Comparison of ENCODE assay signal across 7 mouse cellular contexts in the genomic region with DNA sequence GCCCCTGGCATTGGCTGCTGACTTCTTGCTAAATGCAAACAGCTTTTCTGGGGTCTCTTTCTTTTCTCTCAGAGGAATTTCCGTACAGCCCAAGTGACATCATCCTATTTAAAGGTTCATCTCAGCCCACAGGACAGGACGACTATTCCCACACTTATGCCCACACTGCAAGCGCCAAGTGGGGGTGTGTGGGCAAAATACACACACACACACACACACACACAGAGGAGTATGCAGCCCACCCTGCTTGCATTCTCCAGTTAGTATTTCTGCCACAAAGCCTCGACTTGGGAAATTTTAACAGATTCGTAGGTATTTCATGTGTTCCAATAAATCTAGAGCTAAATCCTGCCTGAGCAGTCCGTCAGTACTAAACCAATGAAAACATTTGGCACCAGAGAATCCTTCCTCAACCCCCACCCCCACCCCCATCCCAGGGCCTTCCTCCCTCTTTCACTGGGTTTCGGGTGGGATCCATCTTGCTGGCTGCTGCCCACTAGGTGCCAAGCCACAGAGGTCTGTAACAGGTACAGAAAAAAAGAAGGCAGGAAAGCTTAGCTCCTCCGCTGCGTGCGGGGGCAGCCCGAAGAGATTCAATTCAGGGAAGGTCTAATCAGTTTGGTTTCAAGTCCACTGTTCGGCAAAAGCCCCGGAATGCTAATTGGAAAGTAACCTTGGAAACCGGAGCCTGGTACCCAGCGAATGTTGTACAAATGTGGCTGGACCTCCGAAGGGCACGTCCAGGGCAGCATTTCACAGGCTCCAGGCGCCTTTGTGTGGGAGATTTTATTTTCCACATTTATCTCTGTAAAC. TPM values are rescaled to one million over a fixed set of nuclear protein-coding genes. Genes with fewer than 3 reads are reported as not detected.
DNase-seq lines count a peak whose midpoint lies in the region; ATAC-seq lines count a peak whose summit lies in the region.

No protein-coding gene starts in this region.

- DNase-seq in cerebellum, postnatal 14 days, result peak; percentile 28 to 37
- DNase-seq in forebrain, embryonic 11.5 days (ENCODE audit: low spot score), result peak; percentile 80
- peak; percentile 35 to 39 for DNase-seq in layer of hippocampus, postnatal 25 days (ENCODE audit: extremely low spot score in 1 of 2, low spot score in 1 of 2)
- DNase-seq in neural tube, embryonic 11.5 days (ENCODE audit: low spot score), result peak; percentile 75
- DNase-seq in gastrocnemius, adult 8-10 months (ENCODE audit: low spot score in 2 of 2), result no peak
- DNase-seq in adrenal gland, adult 2 months, result no peak
- DNase-seq in lung, postnatal 10 days, result no peak

- H3K4me3 ChIP-seq in forebrain, embryonic 11.5 days (ENCODE audit: low read depth, low read length), result peak overlapping the region; percentile 12; the same call in 1 of the 2 replicates
- H3K4me3 ChIP-seq in neural tube, embryonic 11.5 days (ENCODE audit: low read depth, low read length), result no peak overlapping the region

- WGBS in forebrain, embryonic 11.5 days, result 24% methylated on average over 18 of the region's 18 CpGs
- WGBS in neural tube, embryonic 11.5 days, result 41% methylated on average over 18 of the region's 18 CpGs

- H3K27ac ChIP-seq in forebrain, embryonic 11.5 days (ENCODE audit: low read depth, low read length), result peak overlapping the region; percentile 91
- H3K27ac ChIP-seq in neural tube, embryonic 11.5 days (ENCODE audit: low read depth, low read length), result peak overlapping the region; percentile 62

- no peaks in the 10 kb centered on the region for H3K27me3 ChIP-seq in forebrain, embryonic 11.5 days (ENCODE audit: control insufficient read depth, insufficient read depth, low read length)
- no peaks in the 10 kb centered on the region for H3K27me3 ChIP-seq in neural tube, embryonic 11.5 days (ENCODE audit: control insufficient read depth, insufficient read depth, low read length)

- H3K4me2 ChIP-seq in forebrain, embryonic 11.5 days (ENCODE audit: low read depth, low read length, severe bottlenecking), result peak overlapping the region; percentile 51
- H3K4me2 ChIP-seq in neural tube, embryonic 11.5 days (ENCODE audit: low read depth), result peak overlapping the region; percentile 35

- no peaks in the 10 kb centered on the region for H3K36me3 ChIP-seq in forebrain, embryonic 11.5 days (ENCODE audit: control insufficient read depth, insufficient read depth, low read length)
- no peaks in the 10 kb centered on the region for H3K36me3 ChIP-seq in neural tube, embryonic 11.5 days (ENCODE audit: control insufficient read depth, insufficient read depth, low read length)

- H3K9ac ChIP-seq in forebrain, embryonic 11.5 days (ENCODE audit: low read length), result peak overlapping the region; percentile 53
- peak overlapping the region; percentile 52 for H3K9ac ChIP-seq in neural tube, embryonic 11.5 days (ENCODE audit: low read length)

- H3K9me3 ChIP-seq in forebrain, embryonic 11.5 days (ENCODE audit: control insufficient read depth, low read length), result no peaks in the 10 kb centered on the region
- H3K9me3 ChIP-seq in neural tube, embryonic 11.5 days (ENCODE audit: control insufficient read depth, low read length), result no peaks in the 10 kb centered on the region

- peak; percentile 88 for ATAC-seq in forebrain, embryonic 11.5 days (replicated peaks; ENCODE audit: low FRiP score)
- peak; percentile 79 for ATAC-seq in neural tube, embryonic 11.5 days (ENCODE audit: insufficient read depth, low FRiP score, low TSS enrichment)

- peaks cover 10% of the 10 kb centered on the region; the same call in 1 of the 2 replicates for H3K4me1 ChIP-seq in forebrain, embryonic 11.5 days (replicated peaks; ENCODE audit: control insufficient read depth, insufficient read depth, low read length)
- H3K4me1 ChIP-seq in neural tube, embryonic 11.5 days (ENCODE audit: control insufficient read depth, insufficient read depth, low read length), result 0 out of 2 replicates have a peak, but pooled peaks cover 11% of the 10 kb centered on the region

RNA-seq across cellular contexts. Expression of gene Fam8a1, which starts 35.8 kb away (rescaled TPM):
- polyA plus RNA-seq in forebrain, embryonic 11.5 days (2014; fragmentation: Nextera tagmentation; extraction: Ambion mirVana), result 9.3 and 10.8 TPM in 2 replicates
- 10 to 100 TPM; 74.0 to 74.1 TPM for total RNA-seq in layer of hippocampus, postnatal 25 days (2021)
- 10.8 and 14.1 TPM in 2 replicates for polyA plus RNA-seq in neural tube, embryonic 11.5 days (2014; fragmentation: Nextera tagmentation; extraction: Ambion mirVana)
- 10 to 100 TPM; 33.0 to 40.0 (median 35.2) TPM for total RNA-seq in gastrocnemius, adult 8-10 months (2022)
- 10 to 100 TPM; 43.4 to 54.9 TPM for total RNA-seq in adrenal gland, adult 2 months (2021)
- polyA plus RNA-seq in adrenal gland, adult 2 months (2012; rRNA removed), result 31.0 and 38.5 TPM in 2 replicates

Comparison
In these comparisons a context has a peak if more than half of its experiments do, and no peak if none do; other contexts are left out.
1. DNase-seq: peak in cerebellum, postnatal 14 days (2 of 2), forebrain, embryonic 11.5 days (single experiment), layer of hippocampus, postnatal 25 days (2 of 2) and neural tube, embryonic 11.5 days (single experiment); none in gastrocnemius, adult 8-10 months (0 of 2), adrenal gland, adult 2 months (single experiment) and lung, postnatal 10 days (single experiment).